Comparison of ENCODE assay signal across 8 mouse cellular contexts in genomic region chr15:3268247-3268646, GRCm38 (mm10). TPM values are rescaled to one million over a fixed set of nuclear protein-coding genes. Genes with fewer than 3 reads are reported as not detected.
DNase-seq lines count a peak whose midpoint lies in the region; ATAC-seq and TF ChIP-seq lines count a peak whose summit lies in the region.

Selenop (plus strand) TSS chr15:3268547.

- no peaks in the 10 kb centered on the region for H3K27me3 ChIP-seq in spleen, adult 2 months (ENCODE audit: control insufficient read depth, insufficient read depth, low read length)
- H3K27me3 ChIP-seq in forebrain, embryonic 11.5 days (ENCODE audit: control insufficient read depth, insufficient read depth, low read length) = no peaks in the 10 kb centered on the region
- no peaks in the 10 kb centered on the region for H3K27me3 ChIP-seq in limb, embryonic 12.5 days

- no peak for ATAC-seq in forebrain, embryonic 11.5 days (replicated peaks; ENCODE audit: low FRiP score)
- ATAC-seq in limb, embryonic 12.5 days (ENCODE audit: insufficient number of reproducible peaks, insufficient read depth, low FRiP score, low TSS enrichment, low read depth) = no peak

- intact Hi-C loops in heart, postnatal 25 days (cut with DNase I) = no loop called here

- no peaks in the 10 kb centered on the region for H3K36me3 ChIP-seq in spleen, adult 2 months (ENCODE audit: control insufficient read depth, insufficient read depth, low read length)
- H3K36me3 ChIP-seq in forebrain, embryonic 11.5 days (ENCODE audit: control insufficient read depth, insufficient read depth, low read length) = no peaks in the 10 kb centered on the region
- H3K36me3 ChIP-seq in limb, embryonic 12.5 days = no peaks in the 10 kb centered on the region

- H3K4me3 ChIP-seq in spleen, adult 2 months (ENCODE audit: extremely low read depth, insufficient read depth, insufficient read length) = no peak within 1 kb of the TSS
- H3K4me3 ChIP-seq in forebrain, embryonic 11.5 days (ENCODE audit: low read depth, low read length) = no peak within 1 kb of the TSS
- no peak within 1 kb of the TSS for H3K4me3 ChIP-seq in limb, embryonic 12.5 days (replicated peaks)
- no peak within 1 kb of the TSS for H3K4me3 ChIP-seq in olfactory bulb, adult 2 months (ENCODE audit: insufficient read depth, low read depth, low read length)

- H3K9me3 ChIP-seq in forebrain, embryonic 11.5 days (ENCODE audit: control insufficient read depth, low read length) = no peaks in the 10 kb centered on the region
- no peaks in the 10 kb centered on the region for H3K9me3 ChIP-seq in limb, embryonic 12.5 days

- H3K9ac ChIP-seq in forebrain, embryonic 11.5 days (ENCODE audit: low read length) = no peak within 1 kb of the TSS
- no peak within 1 kb of the TSS for H3K9ac ChIP-seq in limb, embryonic 12.5 days (replicated peaks)

- no peak for TF ChIP-seq POLR2A in spleen, adult 2 months (IDR thresholded peaks at IDR 0.05; ENCODE audit: low read depth, low read length)
- no peak for TF ChIP-seq POLR2A in olfactory bulb, adult 2 months (IDR thresholded peaks at IDR 0.05; ENCODE audit: insufficient read depth, low read depth, low read length)

- no peak for DNase-seq in spleen, adult 2 months (ENCODE audit: low read depth in 1 of 2, low spot score in 2 of 2)
- no peak for DNase-seq in spleen, postnatal 14 days (ENCODE audit: low spot score in 2 of 2)
- no peak for DNase-seq in forebrain, embryonic 11.5 days (ENCODE audit: low spot score)
- no peak for DNase-seq in heart, postnatal 25 days (ENCODE audit: low spot score)
- no peak for DNase-seq in spleen, postnatal 36 days (ENCODE audit: low spot score in 2 of 2)
- no peak for DNase-seq in lung, postnatal 4 days

- H3K4me2 ChIP-seq in forebrain, embryonic 11.5 days (ENCODE audit: low read depth, low read length, severe bottlenecking) = no peak within 1 kb of the TSS
- H3K4me2 ChIP-seq in limb, embryonic 12.5 days = no peak within 1 kb of the TSS

- no peak within 1 kb of the TSS for H3K27ac ChIP-seq in spleen, adult 2 months (ENCODE audit: insufficient read depth, low read length)
- no peak within 1 kb of the TSS for H3K27ac ChIP-seq in forebrain, embryonic 11.5 days (ENCODE audit: low read depth, low read length)
- H3K27ac ChIP-seq in limb, embryonic 12.5 days = peak within 1 kb of the TSS; percentile 92
- H3K27ac ChIP-seq in olfactory bulb, adult 2 months (ENCODE audit: insufficient read depth, low read depth, low read length) = no peak within 1 kb of the TSS

- H3K4me1 ChIP-seq in spleen, adult 2 months (ENCODE audit: control insufficient read depth, insufficient read depth, insufficient read length) = peaks cover 9% of the 10 kb centered on the region
- peaks cover 2% of the 10 kb centered on the region; the same call in 1 of the 2 replicates for H3K4me1 ChIP-seq in forebrain, embryonic 11.5 days (replicated peaks; ENCODE audit: control insufficient read depth, insufficient read depth, low read length)
- H3K4me1 ChIP-seq in limb, embryonic 12.5 days (replicated peaks) = peaks cover 10% of the 10 kb centered on the region
- H3K4me1 ChIP-seq in olfactory bulb, adult 2 months (ENCODE audit: control insufficient read depth, insufficient read depth, low read length) = no peaks in the 10 kb centered on the region

- 85% methylated on average over 6 of the region's 6 CpGs for whole genome bisulfite sequencing in spleen, adult 2 months
- 87% methylated on average over 6 of the region's 6 CpGs for WGBS in forebrain, embryonic 11.5 days
- 88% methylated on average over 6 of the region's 6 CpGs for WGBS in limb, embryonic 12.5 days
- 58% methylated on average over 6 of the region's 6 CpGs for WGBS in olfactory bulb, adult 2 months

- no peak for TF ChIP-seq CTCF in spleen, adult 2 months (IDR thresholded peaks at IDR 0.05; ENCODE audit: extremely low read depth, insufficient read depth, insufficient read length, insufficient replicate concordance)
- TF ChIP-seq CTCF in olfactory bulb, adult 2 months (IDR thresholded peaks at IDR 0.05; ENCODE audit: insufficient read depth, low read depth, low read length) = no peak

RNA-seq across cellular contexts. Expression of gene Selenop, which starts in this region (rescaled TPM):
- 78.9 and 112 TPM in 2 replicates for polyA plus RNA-seq in spleen, adult 2 months (2012; rRNA removed)
- 51.1 and 53.1 TPM in 2 replicates for polyA plus RNA-seq in forebrain, embryonic 11.5 days (2014; fragmentation: Nextera tagmentation; extraction: Ambion mirVana)
- 100 to 1,000 TPM; 344 to 347 TPM for total RNA-seq in heart, postnatal 25 days (2021)
- 52.8 and 57.4 TPM in 2 replicates for polyA plus RNA-seq in limb, embryonic 12.5 days (2016; fragmentation: Nextera tagmentation; extraction: Ambion mirVana)
- polyA plus RNA-seq in olfactory bulb, adult 2 months (2012; ENCODE audit: insufficient read depth, insufficient read length, low replicate concordance, missing spikeins) = 861 and 3,655 TPM in 2 replicates
